Mouse (Mus musculus) cerebellum, adult 2 months (tissue): ENCODE measurements at regions not wholly inside any gene's neighbourhood (a gene's known extent, or its start where the extent isn't known, plus 50 kb on each side); places are given as distances from the start of the nearest gene placed in this dataset.

Source experiments
- DNase-seq, 2 experiments: peaks; one replicate each; pipeline ENCODE4 v3.0.0; 2021
- H3K27ac ChIP-seq: fragments of 200-500 bp; 2 replicates; pipeline ENCODE4 v1.5.1; 2012; ENCODE audit warnings: low read length, control low read depth, inconsistent platforms; ENCODE audit not compliant: insufficient read depth
- H3K27me3 ChIP-seq: fragments of 200-500 bp; 2 replicates; pipeline ENCODE4 v1.6.1; 2012; ENCODE audit warnings: inconsistent platforms, mild to moderate bottlenecking, low read length, moderate library complexity; ENCODE audit not compliant: control insufficient read depth, insufficient read depth
- H3K4me1 ChIP-seq: fragments of 200-500 bp; 2 replicates; pipeline ENCODE4 v1.6.1; 2011; ENCODE audit warnings: low read length; ENCODE audit not compliant: control insufficient read depth, insufficient read depth
- H3K4me3 ChIP-seq: fragments of 200-500 bp; replicated peaks from 2 replicates; pipeline ENCODE3; 2011; ENCODE audit warnings: mild to moderate bottlenecking, low read depth, low read length, control low read depth; ENCODE audit not compliant: insufficient read depth
- CTCF ChIP-seq: fragments of 200-500 bp; IDR thresholded peaks from 2 replicates; pipeline ENCODE4 v1.5.1; 2011; ENCODE audit warnings: low read depth, mild to moderate bottlenecking, control low read depth, low read length, moderate library complexity, borderline replicate concordance; ENCODE audit not compliant: insufficient read depth
- POLR2A ChIP-seq: fragments of 200-500 bp; IDR thresholded peaks from 2 replicates; pipeline ENCODE4 v1.6.1; 2011; ENCODE audit warnings: low read length, control low read depth, borderline replicate concordance; ENCODE audit not compliant: insufficient read depth
- WGBS: fragments of 180-500 bp; shearing (Covaris S2); methylation state at CpG from one replicate; pipeline ENCODE4 v1.1.7; 2018; 5-methylcytosine and 5-hydroxymethylcytosine counted together

- Histone ChIP-seq H3K4me1 (no peaks in the 10 kb centered on the region), H3K4me3 (no peak overlapping the region), H3K27ac (no peak overlapping the region), H3K27me3 (no peaks in the 10 kb centered on the region)
- TF ChIP-seq CTCF (no peak), POLR2A (no peak)
- DNase-seq = no peak
- 87% methylated on average over 5 of the region's 5 CpGs for WGBS
These were observed 170.4 kb upstream of the Ptger4 start for GRCm38 (mm10) chr15:5414401-5414800.

GRCm38 (mm10) chr15:5416031-5416430, 172.0 kb upstream of the Ptger4 start:
- no peak overlapping the region for H3K4me3 ChIP-seq

GRCm38 (mm10) chr15:5426641-5427040, 182.7 kb upstream of the Ptger4 start:
- H3K4me1 ChIP-seq = no peaks in the 10 kb centered on the region
- 81% methylated on average over 3 of the region's 3 CpGs for WGBS
- TF ChIP-seq POLR2A (no peak), CTCF (no peak)

More at GRCm38 (mm10) chr15:5416031-5416430, 172.0 kb upstream of the Ptger4 start:
- 95% methylated on average over 3 of the region's 3 CpGs for WGBS
- no peak for DNase-seq
- no peaks in the 10 kb centered on the region for H3K27me3 ChIP-seq
- TF ChIP-seq CTCF (no peak), POLR2A (no peak)
- H3K27ac ChIP-seq = no peak overlapping the region
- H3K4me1 ChIP-seq = no peaks in the 10 kb centered on the region

GRCm38 (mm10) chr15:5427319-5428048, 183.5 kb upstream of the Ptger4 start:
- H3K4me3 ChIP-seq = no peak overlapping the region
- no peaks in the 10 kb centered on the region for H3K27me3 ChIP-seq
- WGBS = 88% methylated on average over 7 of the region's 7 CpGs
- H3K27ac ChIP-seq = no peak overlapping the region
- no peak for TF ChIP-seq POLR2A
- no peak for TF ChIP-seq CTCF
- no peak for DNase-seq
- no peaks in the 10 kb centered on the region for H3K4me1 ChIP-seq

More at GRCm38 (mm10) chr15:5426641-5427040, 182.7 kb upstream of the Ptger4 start:
- Histone ChIP-seq H3K4me3 (no peak overlapping the region), H3K27ac (no peak overlapping the region), H3K27me3 (no peaks in the 10 kb centered on the region)
- no peak for DNase-seq

GRCm38 (mm10) chr15:5432018-5432417, 188.0 kb upstream of the Ptger4 start:
- TF ChIP-seq CTCF (no peak), POLR2A (no peak)
- Histone ChIP-seq H3K4me1 (no peaks in the 10 kb centered on the region), H3K27ac (no peak overlapping the region), H3K27me3 (no peaks in the 10 kb centered on the region), H3K4me3 (no peak overlapping the region)
- 72% methylated on average over 2 of the region's 2 CpGs for WGBS
- no peak for DNase-seq

- no peak overlapping the region for H3K27ac ChIP-seq
These were observed 193.0 kb upstream of the Ptger4 start for GRCm38 (mm10) chr15:5437020-5437419.

GRCm38 (mm10) chr15:5446040-5446755, 202.2 kb upstream of the Ptger4 start:
- Histone ChIP-seq H3K4me3 (no peak overlapping the region), H3K27ac (no peak overlapping the region), H3K27me3 (no peaks in the 10 kb centered on the region; the same call in 1 of the 2 replicates), H3K4me1 (no peaks in the 10 kb centered on the region)
- TF ChIP-seq POLR2A (no peak), CTCF (no peak)
- no peak for DNase-seq
- 79% methylated on average over 9 of the region's 9 CpGs for WGBS

More at GRCm38 (mm10) chr15:5437020-5437419, 193.0 kb upstream of the Ptger4 start:
- no peaks in the 10 kb centered on the region for H3K4me1 ChIP-seq
- no peak overlapping the region for H3K4me3 ChIP-seq
- H3K27me3 ChIP-seq = no peaks in the 10 kb centered on the region
- 88% methylated on average over 1 of the region's 1 CpGs for WGBS
- TF ChIP-seq CTCF (no peak), POLR2A (no peak)
- DNase-seq = no peak
